Mouse (Mus musculus): ENCODE data around the gene Cenpe.
"Not testable (repeated sequence)": the region's sequence is repeated elsewhere in the genome, so short reads cannot be mapped to it uniquely, and the experiment has no call there.

The Cenpe gene

DNA sequence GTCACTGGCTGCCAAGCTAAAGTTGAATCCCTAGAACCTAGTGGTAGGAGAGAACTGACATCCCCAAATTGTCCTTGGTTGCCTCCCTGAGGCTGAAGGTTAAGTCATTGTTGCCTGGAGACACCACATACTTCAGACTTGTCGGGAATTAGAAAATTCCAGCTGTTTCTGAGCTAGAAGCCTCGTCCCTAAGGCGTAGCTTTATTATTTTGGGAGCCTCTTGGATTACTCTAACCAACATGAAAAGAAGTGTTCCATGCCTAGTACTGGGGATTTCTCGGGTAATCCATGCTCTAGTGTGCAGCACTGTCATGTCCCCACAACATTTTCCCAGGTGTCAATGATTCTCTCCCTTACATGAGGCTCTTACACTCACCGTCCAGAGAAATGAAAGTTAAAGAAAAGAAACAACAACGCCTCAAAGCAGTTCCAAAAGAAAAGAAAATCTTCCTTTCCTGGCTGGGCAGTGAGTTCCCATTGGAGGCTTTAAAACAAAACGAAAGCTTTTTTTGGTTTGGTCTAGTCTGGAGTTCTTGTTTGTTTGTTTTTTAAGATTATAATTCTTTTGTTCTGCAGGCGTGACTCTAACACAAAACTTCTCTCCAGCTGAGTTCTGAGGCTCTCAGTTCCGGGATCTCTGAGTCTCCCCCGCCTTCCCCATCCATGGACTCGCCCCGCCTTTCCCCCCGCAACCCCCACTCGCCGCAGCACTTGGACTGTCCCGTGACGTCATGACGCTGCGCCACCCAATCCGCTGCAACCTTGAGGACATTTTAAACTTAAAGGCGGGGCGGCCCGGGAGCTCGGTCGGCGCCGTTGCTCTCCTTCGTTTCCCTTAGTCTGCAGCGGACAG lies at the start of gene Cenpe:
TSS of gene Cenpe (plus strand) at position 733 of the 853 bp plus-strand sequence.
- peak; percentile 94 for DNase-seq (ENCODE audit: low read depth, low spot score)

DNA sequence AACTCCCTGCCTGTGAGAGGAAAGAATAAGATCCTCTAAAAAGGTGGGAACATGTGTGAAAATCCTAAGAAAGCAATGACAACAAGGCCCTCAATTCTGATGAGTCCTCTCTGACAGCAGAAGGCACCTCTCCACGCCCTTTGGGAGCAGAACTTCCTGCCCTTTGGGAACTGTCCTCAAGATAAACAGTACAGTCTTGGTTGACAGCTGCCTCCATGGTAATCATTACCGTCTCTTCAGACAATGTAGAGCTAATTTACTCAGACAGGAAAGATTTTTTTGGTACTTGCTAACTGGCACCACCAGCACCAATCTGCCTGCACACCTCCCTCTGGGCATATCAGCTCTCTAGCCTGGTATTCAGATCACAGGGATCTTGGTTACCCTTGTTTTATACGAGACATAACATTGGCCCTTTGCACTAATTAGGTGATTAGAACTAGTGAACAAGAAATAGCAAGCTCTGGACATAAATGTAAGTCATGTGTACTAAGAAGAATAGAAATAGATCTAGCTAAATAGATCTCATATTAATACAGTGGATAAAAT lies 40.4 kb upstream of the Cenpe start:
- DNase-seq (ENCODE audit: low read depth, low spot score): no peak

DNA sequence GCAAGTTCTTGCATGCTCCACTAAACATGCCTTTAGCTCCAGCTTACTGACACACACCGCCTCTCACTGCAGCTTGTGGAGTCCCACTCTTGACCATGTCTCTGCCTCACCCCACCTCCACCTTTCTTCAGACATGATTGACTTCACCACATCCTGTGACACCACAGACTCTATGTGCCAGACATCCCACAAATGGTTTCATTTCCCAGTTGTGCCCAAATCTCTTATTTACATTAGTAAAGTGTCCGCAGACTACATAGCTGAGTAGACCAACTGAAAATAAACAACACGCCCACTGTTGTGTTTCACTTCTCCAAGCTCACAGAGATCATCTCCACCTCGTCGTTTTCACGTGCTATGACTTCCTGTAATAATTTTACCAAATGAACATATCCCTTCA lies 20.5 kb upstream of the Cenpe start:
- no peak for DNase-seq (ENCODE audit: low read depth, low spot score)

GRCm38 (mm10) chr3:135198051-135198450 lies 14.3 kb upstream of the Cenpe start:
- not testable (repeated sequence) for DNase-seq (ENCODE audit: low read depth, low spot score)

DNA sequence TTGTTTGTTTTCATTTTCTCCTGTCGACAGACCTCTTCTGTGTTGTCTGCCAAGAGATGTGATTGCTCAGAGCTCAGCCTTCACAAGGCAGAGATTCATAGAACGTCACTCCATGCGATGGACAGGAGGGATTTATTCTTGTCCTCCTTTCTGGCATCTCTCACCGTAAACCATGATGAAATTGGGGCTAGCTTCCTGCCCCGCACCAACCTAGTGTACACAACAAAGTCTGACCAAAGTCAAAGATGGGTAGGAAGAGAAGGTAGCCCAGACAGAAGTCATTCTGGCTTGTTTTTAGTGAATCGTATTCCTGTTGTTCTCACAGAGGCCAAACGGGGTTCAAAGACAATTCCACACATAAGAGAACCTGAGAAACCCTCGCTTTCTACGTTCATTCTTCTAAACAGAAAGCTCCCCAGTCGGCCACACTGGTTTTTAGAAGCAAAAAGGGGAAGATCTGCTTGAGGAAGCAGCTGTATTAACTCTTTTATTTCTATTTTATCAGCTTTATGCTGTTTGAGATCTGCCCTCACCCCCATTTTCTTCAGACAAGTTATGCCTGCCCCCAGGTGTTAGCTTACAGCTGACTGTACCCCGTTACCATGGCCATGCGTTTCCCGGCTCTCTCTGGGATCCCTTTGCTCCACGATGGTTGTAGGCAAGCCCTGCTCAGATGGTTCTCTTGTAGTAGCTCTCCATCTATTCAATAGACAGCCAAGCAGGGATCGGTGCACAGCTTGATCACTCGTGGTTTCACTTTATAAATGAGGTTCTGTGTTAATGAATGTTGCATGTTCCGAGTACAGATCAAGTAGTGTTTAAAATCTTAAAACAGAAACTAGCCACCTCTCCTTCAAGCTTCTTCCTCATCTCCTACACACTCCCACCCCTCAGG lies 11.7 kb upstream of the Cenpe start:
- DNase-seq (ENCODE audit: low read depth, low spot score): no peak

- peak; percentile 30 for DNase-seq (ENCODE audit: low read depth, low spot score)
Observed at GRCm38 (mm10) chr3:135206621-135207020, 5.7 kb upstream of the Cenpe start.

DNA sequence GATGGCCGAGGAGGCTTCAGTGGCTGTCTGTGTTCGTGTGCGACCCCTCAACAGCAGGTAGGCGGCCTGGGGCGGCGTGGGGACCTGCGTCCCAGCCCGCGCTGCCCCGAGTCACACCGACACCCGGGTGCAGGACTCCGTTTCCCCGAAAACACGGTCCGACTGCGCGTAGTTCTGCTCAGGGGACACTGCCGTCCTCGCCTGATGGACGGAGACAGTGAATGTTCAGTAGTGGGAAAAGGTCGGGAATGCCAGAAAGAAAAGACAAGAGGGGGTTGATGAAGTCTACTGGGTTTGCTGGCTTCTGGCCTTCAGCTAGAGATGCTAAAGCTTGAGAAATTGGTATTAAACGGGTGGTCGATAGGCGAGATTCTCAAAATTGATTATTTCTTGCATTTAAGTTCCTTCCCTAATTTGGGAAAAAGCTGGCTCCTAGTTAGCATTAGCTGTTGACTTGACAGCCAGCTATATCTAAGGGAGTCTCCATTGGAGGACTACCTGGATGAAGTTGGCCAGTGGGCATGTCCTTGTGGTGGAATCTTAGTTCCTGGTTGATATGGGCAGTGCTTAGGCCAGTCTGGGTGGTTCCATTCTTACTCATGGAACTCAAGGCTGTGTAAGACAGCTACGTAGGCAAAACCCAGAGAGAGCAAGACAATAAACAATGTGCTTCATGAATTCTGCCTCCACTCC lies 467 bp downstream of the Cenpe start:
- peak; percentile 15 for DNase-seq (ENCODE audit: low read depth, low spot score)

DNA sequence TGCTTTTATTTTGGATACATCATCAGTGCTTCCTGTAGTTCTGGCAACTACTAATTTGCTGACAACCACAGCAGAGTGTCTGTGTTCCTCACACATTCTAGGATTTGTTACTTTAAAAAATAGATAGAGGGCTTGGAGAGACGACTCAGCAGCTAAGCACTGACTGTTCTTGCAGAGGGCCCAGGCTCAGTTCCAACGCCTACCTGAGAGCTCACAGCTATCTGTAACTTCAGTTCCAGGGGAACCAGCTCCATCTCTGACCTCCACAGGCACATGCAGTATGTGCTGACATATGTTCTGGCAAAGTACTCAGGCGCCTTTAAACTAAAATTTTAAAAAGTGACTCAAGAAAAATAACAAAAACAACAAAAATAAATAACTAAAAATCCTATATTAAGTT lies 19.7 kb downstream of the Cenpe start:
- no peak for DNase-seq (ENCODE audit: low read depth, low spot score)

DNA sequence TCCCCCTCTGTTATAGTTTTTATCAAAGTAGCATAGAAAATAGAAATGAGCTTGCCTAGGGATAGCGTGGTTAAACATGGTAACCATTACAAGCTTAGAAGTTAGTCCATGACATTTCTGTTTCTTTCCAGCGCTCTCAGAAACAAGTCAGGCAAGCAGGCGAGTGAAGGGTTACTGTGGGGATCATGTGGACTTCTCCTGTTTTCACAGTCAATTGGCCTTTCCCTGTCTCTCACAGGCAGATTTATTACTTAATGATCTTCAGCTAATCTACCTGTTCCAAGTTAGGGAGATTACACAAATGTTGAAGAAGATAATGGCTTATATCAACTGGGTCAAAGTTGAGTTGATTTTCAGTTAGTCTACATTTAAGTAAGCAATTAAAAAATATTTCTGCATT lies 20.1 kb downstream of the Cenpe start:
- DNase-seq (ENCODE audit: low read depth, low spot score): no peak

DNA sequence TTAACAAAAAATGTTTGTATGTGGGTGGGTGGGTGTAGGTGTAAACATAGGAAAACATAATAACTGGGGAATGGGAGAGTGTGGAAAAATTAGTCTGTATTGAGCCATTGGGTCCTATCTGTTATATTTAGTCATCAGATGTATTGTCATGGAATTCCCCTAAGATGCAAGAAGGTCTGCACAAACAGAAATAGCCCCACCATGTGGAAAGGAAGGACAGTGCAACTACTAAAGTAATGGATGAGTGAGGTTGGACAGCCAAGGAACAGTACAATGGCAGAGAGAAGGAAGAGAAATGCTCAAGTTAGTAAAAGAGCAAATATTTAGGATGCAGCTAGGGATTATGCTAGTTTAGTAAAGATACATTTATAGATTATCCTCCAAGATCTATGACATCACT lies 33.4 kb downstream of the Cenpe start:
- DNase-seq (ENCODE audit: low read depth, low spot score): peak; percentile 17

- no peak for DNase-seq (ENCODE audit: low read depth, low spot score)
Observed at GRCm38 (mm10) chr3:135246828-135247227, 34.5 kb downstream of the Cenpe start.

DNA sequence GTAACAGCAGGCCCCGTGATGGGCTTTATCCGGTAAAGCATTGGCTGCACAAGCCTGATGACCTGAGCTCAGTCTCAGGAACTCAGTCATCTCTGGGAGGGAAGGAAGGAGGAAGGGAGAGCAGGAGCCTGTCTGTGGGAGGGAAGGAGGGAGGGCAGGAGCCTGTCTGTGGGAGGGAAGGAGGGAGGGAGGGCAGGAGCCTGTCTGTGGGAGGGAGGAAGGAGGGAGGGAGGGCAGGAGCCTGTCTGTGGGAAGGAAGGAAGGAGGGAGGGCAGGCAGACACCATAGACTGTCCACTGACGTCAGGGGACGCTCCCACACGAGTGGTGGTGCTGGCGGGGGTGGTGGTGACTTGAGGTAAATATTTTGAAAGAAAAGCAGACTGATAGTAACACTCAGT lies 36.8 kb downstream of the Cenpe start:
- peak; percentile 42 for DNase-seq (ENCODE audit: low read depth, low spot score)

DNA sequence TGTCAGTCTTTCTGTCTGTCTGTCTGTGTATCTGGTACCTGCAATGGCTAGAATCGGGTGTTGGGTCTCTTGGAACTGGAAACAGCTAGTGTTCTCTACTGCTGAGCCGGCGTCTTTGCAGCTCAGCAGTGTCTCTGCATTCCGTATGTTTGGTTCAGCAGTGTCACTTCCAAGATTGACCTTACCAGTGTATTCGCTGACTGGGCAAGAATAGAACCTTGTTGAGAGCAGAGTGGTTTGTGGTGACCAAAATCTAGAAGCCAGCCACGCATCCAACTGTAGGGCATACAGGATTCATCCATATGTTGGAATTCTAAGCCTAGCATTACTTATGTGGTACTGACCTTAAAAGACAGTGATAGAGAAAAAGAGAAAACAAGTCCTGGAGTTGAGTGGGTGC lies 39.5 kb downstream of the Cenpe start:
- DNase-seq (ENCODE audit: low read depth, low spot score): no peak

DNA sequence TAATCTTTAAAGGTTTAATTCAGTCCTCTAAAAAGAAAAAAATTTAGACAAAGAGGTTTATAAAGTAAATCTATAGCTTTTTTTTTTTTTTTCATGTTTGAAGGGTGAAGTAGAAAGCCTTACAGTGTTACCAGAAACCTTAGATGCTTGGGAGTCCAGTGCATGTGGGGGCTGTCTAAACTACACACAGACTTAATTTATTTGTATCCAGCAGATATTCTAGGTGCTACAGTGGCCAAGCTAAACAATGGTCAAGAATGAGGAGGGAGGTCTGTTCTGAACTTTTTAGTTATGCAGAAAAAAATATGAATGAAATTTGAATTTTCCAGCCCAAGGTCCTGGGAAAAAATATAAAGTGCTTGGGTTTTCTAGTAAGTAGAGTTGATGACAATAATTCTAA lies 42.4 kb downstream of the Cenpe start:
- DNase-seq (ENCODE audit: low read depth, low spot score): no peak

- no peak for DNase-seq (ENCODE audit: low read depth, low spot score)
Observed at GRCm38 (mm10) chr3:135258919-135259318, 46.6 kb downstream of the Cenpe start.

DNA sequence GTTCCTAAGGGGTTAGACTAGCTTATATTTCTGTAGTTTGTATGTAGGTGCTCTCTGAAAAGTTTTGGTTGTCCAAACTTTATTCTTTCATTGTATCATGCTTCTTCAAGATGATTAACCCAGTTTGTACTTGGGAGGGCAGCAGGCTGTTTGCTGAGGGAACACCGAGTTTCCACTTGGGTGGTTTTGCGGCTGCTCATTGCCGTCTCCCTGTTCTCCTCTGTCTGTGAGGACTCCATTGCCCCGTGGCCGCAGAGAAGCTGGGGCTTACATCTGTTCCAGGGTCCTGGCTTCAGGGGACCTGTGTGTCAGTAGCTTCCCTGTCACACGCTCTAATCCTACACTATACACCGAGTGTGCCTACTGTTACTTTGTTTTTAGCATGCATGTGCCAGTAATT lies 47.9 kb downstream of the Cenpe start:
- no peak for DNase-seq (ENCODE audit: low read depth, low spot score)

DNA sequence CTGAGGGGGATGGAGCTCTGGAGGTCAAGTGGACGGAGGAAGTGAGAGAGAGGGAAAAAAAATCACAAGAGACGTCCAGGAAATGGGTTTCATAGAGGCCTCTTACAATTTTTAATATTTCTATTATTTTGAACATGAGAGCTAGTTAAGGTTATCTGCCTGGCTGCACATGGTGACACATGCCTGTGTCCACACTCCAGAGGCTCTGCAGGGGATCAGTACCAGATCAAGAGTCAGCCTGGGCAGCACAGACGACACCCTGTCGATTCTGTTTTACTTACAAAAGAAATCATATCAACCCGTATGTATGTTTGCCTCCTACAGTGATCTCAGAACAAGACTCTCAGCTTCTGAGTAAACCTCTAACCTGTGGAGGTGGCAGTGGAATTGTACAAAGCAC lies 56.3 kb downstream of the Cenpe start:
- DNase-seq (ENCODE audit: low read depth, low spot score): no peak

- DNase-seq (ENCODE audit: low read depth, low spot score): no peak
Observed at GRCm38 (mm10) chr3:135269391-135269990, 57.2 kb downstream of the Cenpe start.

GRCm38 (mm10) chr3:135272627-135273026 lies 60.3 kb downstream of the Cenpe start:
- DNase-seq (ENCODE audit: low read depth, low spot score): no peak

GRCm38 (mm10) chr3:135273047-135273446 lies 60.7 kb downstream of the Cenpe start:
- no peak for DNase-seq (ENCODE audit: low read depth, low spot score)

DNA sequence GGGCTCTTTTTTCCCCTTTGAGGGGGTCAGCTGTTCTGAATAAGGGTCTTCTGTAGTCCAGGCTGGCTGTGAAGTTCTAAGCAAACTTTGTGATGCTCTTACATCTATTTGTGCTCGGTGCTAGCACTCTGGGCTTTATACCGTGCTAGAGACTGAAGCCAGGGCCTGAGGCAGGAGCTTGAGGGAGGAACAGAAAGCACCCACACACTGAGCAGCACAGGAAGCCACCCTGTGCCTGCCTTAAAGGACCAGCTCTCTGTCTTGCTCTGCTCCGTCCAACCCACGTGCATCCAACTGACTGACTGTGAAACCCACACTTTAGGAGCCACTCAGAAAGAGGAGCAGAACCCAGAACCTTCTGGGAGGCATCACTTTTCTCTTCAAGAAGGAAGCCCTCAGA lies 67.8 kb downstream of the Cenpe start:
- DNase-seq (ENCODE audit: low read depth, low spot score): no peak
